Mouse (Mus musculus) E14TG2a.4 (cell line): ENCODE results near the gene Dirc2.

Experiments
- H3K27me3 ChIP-seq: 2 replicates; pipeline ENCODE4 v1.6.1; 2014; ENCODE audit warnings: low read length, control low read depth; ENCODE audit not compliant: insufficient read depth
- H3K36me3 ChIP-seq: 2 replicates; pipeline ENCODE4 v1.6.1; 2014; ENCODE audit warnings: low read length, control low read depth; ENCODE audit not compliant: insufficient read depth
- H3K4me1 ChIP-seq: replicated peaks from 2 replicates; pipeline ENCODE4 v1.6.1; 2014; ENCODE audit warnings: low read depth, low read length, control low read depth
- H3K4me3 ChIP-seq: replicated peaks from 2 replicates; pipeline ENCODE4 v1.5.1; 2014; ENCODE audit warnings: mild to moderate bottlenecking, low read length
- H3K9me3 ChIP-seq: 2 replicates; pipeline ENCODE4 v1.6.1; 2014; ENCODE audit warnings: low read length, control low read depth
- CTCF ChIP-seq: conservative IDR thresholded peaks from 2 replicates; pipeline ENCODE4 v1.5.1; 2014; ENCODE audit warnings: low read length
- NANOG ChIP-seq: IDR thresholded peaks from 2 replicates; pipeline ENCODE4 v1.6.1; 2014; ENCODE audit warnings: borderline replicate concordance, low read length, mixed read lengths
- POU5F1 ChIP-seq: IDR thresholded peaks from 2 replicates; pipeline ENCODE4 v1.6.1; 2014; ENCODE audit warnings: low read length, borderline replicate concordance

Gene Dirc2

DNA sequence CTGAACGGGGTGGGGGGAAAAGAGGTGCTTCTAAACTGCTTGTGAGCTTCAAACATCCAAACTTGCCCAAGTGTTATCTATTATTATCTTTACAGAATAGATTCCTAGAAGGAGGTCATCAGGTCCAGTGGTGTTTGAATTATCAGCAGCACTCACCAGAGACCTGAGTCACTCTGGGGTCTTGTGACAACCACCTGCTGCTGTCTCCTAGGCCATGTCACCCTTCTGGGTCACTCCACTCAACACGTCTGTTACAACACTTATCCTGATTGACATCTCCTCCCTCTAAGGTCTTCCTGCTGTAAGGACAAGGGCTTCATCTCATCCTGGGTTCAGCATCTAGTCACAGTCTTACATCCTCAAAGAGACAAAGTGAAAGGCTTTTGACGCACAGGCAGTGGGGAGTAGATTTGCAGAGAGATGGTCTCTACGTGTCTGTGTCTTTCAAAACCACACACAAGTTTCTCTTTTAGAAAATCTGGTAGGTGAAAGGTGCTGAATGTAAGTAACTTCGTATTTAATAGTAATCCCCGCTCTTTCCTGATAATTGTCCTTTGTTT lies 22.9 kb upstream of the Dirc2 start:
- Histone ChIP-seq H3K9me3 (peaks cover 9% of the 10 kb centered on the region), H3K36me3 (peaks cover 96% of the 10 kb centered on the region), H3K4me1 (peaks cover 27% of the 10 kb centered on the region), H3K27me3 (no peaks in the 10 kb centered on the region), H3K4me3 (no peak overlapping the region)
- no peak for TF ChIP-seq POU5F1
- TF ChIP-seq CTCF = no peak
- TF ChIP-seq NANOG = no peak

GRCm38 (mm10) chr16:35788330-35788729 lies 19.2 kb upstream of the Dirc2 start:
- Histone ChIP-seq H3K27me3 (no peaks in the 10 kb centered on the region), H3K4me1 (peaks cover 36% of the 10 kb centered on the region)
- TF ChIP-seq CTCF (no peak), POU5F1 (no peak), NANOG (no peak)

DNA sequence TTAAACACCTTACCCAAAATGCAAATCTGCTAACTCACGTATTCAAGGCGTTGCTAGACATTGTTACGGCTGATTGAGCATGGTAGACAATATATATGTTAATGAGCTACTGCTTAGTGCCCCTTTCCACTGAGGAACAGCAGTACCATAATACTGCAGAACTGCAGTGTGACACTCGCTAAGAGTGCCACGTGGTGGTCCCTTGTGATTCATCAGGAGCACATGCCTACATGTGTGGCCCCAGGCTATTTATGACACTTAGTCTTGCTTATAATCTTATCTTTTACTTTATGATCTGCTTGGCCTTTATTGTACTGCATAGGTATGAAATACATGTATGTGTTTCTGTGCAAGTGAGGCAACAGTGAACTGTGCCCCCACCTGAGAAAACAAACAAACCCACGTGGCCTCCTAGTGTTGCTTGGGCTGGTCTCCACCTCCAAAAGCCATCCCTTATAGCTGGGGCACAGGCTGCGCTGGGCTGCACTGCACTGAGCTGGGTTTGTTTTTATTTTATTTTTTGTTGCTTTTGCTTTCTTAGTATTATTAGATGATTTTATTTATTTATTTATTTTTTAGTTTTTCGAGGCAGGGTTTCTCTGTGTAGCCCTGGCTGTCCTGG lies 18.5 kb upstream of the Dirc2 start:
- TF ChIP-seq CTCF = no peak
- TF ChIP-seq POU5F1 = no peak
- no peak for TF ChIP-seq NANOG
- Histone ChIP-seq H3K36me3 (peaks cover 74% of the 10 kb centered on the region), H3K4me3 (no peak overlapping the region), H3K4me1 (peaks cover 42% of the 10 kb centered on the region), H3K9me3 (no peaks in the 10 kb centered on the region), H3K27me3 (no peaks in the 10 kb centered on the region)

More at GRCm38 (mm10) chr16:35788330-35788729, 19.2 kb upstream of the Dirc2 start:
- H3K4me3 ChIP-seq = no peak overlapping the region
- H3K36me3 ChIP-seq = peaks cover 74% of the 10 kb centered on the region
- no peaks in the 10 kb centered on the region for H3K9me3 ChIP-seq

DNA sequence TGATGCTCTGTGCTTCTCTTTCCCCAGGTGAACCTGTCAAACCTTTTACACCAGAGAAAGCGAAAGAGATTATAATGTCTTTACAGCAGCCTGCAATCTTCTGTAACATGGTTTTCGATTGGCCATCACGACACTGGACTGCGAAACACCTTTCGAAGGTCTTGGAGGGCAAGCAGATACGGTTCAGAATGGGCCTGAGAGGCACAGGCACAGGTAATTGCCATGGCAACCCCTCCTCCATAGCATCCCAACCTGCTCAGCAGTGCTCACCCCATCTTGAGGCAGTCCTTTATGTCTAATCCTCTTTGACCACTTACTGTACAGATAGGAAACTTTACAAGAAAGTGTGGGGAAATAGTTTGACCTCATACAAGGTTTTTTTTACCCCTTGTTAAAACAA lies 18.0 kb upstream of the Dirc2 start:
- peaks cover 74% of the 10 kb centered on the region for H3K36me3 ChIP-seq
- no peak for TF ChIP-seq CTCF
- H3K4me1 ChIP-seq = peaks cover 47% of the 10 kb centered on the region
- no peak overlapping the region for H3K4me3 ChIP-seq
- H3K9me3 ChIP-seq = no peaks in the 10 kb centered on the region
- no peaks in the 10 kb centered on the region for H3K27me3 ChIP-seq

DNA sequence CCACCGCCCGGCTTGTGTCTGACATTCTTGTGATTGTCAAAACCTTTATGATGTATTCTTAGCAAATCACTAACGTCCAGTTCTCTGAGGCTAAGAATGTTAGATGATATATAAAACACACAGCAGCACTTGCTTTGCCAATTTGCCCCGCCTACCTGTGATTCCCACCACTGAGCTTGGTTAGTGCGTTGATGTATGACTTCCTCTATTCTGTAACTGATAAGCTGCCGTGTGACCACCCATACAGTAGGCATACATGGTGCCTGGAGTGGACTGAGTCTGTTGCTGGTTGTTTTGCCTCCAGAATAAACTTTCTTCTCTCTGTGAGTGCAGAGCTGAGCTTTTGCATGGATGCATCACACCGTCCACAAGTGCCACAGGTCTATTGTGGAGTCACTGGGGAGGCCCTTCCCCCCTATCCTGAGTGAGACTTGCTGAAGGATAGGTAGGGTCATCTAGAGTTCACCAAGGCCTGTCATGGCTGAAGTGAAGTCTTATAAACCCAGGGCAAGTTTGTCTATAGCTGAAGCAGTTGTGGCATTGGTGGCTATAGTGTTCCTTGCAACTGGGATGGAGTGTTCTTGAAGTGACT lies 15.1 kb upstream of the Dirc2 start:
- H3K36me3 ChIP-seq = peaks cover 74% of the 10 kb centered on the region
- H3K4me1 ChIP-seq = peaks cover 64% of the 10 kb centered on the region
- no peaks in the 10 kb centered on the region for H3K27me3 ChIP-seq
- H3K4me3 ChIP-seq = no peak overlapping the region
- peaks cover 3% of the 10 kb centered on the region; the same call in 1 of the 2 replicates for H3K9me3 ChIP-seq
- TF ChIP-seq NANOG (no peak), POU5F1 (no peak), CTCF (no peak)

DNA sequence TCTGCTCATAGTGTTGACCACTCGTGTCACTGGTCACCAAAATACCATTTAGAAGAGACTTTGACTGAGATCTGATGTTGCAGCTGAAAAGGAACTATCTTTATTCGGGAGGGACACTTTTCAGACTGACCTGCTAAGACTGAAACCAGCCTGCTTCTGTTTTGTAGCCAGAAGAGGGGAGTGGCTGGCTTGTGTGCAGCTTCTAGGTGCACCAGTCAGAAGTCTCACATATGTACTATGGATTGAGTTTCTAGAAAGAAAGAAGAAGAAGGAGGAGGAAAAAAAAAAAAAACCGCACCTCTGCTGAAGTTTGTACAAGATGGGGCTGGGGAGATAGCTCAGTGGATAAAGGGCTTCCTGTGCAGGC lies 14.0 kb upstream of the Dirc2 start:
- no peak for TF ChIP-seq NANOG
- TF ChIP-seq CTCF = no peak
- no peak for TF ChIP-seq POU5F1
- peaks cover 70% of the 10 kb centered on the region for H3K4me1 ChIP-seq
- peaks cover 3% of the 10 kb centered on the region; the same call in 1 of the 2 replicates for H3K9me3 ChIP-seq
- no peak overlapping the region for H3K4me3 ChIP-seq
- H3K27me3 ChIP-seq = no peaks in the 10 kb centered on the region
- peaks cover 72% of the 10 kb centered on the region for H3K36me3 ChIP-seq

DNA sequence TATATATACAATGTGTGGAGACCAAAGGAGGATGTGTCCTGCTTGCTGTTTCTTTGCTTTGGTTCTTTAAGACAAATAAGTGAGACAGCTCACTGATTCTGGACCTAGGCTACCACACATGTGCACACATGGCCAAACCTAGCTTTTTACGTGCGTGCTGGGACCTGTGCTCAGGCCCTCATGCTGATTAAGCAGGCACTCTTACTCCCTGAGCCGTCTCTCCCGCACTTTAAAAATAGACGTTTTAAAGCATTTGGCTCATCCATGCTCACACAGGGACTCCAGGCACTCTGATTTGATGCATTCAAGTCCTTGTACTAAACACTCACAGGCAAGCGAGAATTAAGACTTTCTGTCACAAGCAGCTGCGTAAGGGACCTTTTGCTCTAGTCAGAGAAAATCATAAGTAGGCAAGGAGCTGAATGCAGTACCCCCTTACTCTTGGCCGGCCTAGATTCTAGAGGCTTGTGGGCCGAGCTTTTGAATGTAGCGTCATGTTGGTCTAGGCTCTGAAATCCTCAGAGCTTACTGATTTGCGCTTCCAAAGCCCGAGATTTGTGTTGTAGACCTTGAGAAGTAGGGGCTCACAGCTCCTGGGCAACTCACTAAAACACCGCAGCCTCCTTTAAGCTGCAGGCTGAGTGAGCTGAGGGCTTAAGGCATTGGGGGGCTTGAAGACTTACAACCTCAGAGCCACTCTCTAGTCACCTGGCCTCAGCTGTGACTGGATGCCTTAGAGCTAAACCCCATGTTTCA lies 13.5 kb upstream of the Dirc2 start:
- H3K36me3 ChIP-seq = peaks cover 73% of the 10 kb centered on the region
- peaks cover 73% of the 10 kb centered on the region for H3K4me1 ChIP-seq
- no peaks in the 10 kb centered on the region for H3K27me3 ChIP-seq
- H3K9me3 ChIP-seq = peaks cover 3% of the 10 kb centered on the region; the same call in 1 of the 2 replicates
- H3K4me3 ChIP-seq = no peak overlapping the region
- no peak for TF ChIP-seq NANOG
- no peak for TF ChIP-seq POU5F1
- TF ChIP-seq CTCF = no peak

- peaks cover 64% of the 10 kb centered on the region for H3K36me3 ChIP-seq
- peaks cover 3% of the 10 kb centered on the region; the same call in 1 of the 2 replicates for H3K9me3 ChIP-seq
- H3K4me1 ChIP-seq = peaks cover 69% of the 10 kb centered on the region
- no peak overlapping the region for H3K4me3 ChIP-seq
- TF ChIP-seq CTCF (no peak), NANOG (no peak), POU5F1 (no peak)
- no peaks in the 10 kb centered on the region for H3K27me3 ChIP-seq
Measured at GRCm38 (mm10) chr16:35781651-35782050, 12.5 kb upstream of the Dirc2 start.
